Mouse (Mus musculus) CH12.LX (cell line): ENCODE measurements at regions not wholly inside any gene's neighbourhood (a gene's known extent, or its start where the extent isn't known, plus 50 kb on each side); places are given as distances from the start of the nearest gene placed in this dataset.

Experiments
- DNase-seq: peaks from one replicate; pipeline ENCODE4 v3.0.0-alpha.2; 2013; ENCODE audit errors: extremely low read depth
- H3K27ac ChIP-seq: 2 replicates; pipeline ENCODE4 v1.5.1; 2012; ENCODE audit warnings: low read depth, mild to moderate bottlenecking, control low read depth, moderate library complexity; ENCODE audit not compliant: insufficient read depth
- H3K27me3 ChIP-seq: replicated peaks from 2 replicates; pipeline ENCODE3; 2012; ENCODE audit warnings: inconsistent platforms
- H3K36me3 ChIP-seq, 2 experiments: replicated peaks in 1 of 2; 2 replicates each; pipeline versions ENCODE3 to v1.6.1; 2012; ENCODE audit warnings: inconsistent platforms in 1 of 2, low read length in 1 of 2, mild to moderate bottlenecking in 1 of 2, mixed read lengths in 1 of 2, moderate library complexity in 1 of 2; ENCODE audit not compliant: control insufficient read depth in 1 of 2, insufficient read depth in 1 of 2
- H3K4me1 ChIP-seq, 2 experiments: 2 replicates each; pipeline ENCODE4 v1.6.1; 2012; ENCODE audit warnings: inconsistent platforms in 1 of 2, moderate library complexity in 1 of 2; ENCODE audit not compliant: insufficient read depth in 2 of 2, control insufficient read depth in 1 of 2
- H3K4me2 ChIP-seq: 2 replicates; pipeline ENCODE4 v1.6.1; 2012; ENCODE audit warnings: low read depth, mild to moderate bottlenecking, control low read depth; ENCODE audit not compliant: poor library complexity, insufficient read depth, severe bottlenecking
- H3K4me3 ChIP-seq, 3 experiments: fragments of 150-350 bp in 1 of 3; sonication (generic) in 1 of 3; replicated peaks in 1 of 3; 2 replicates each; pipeline versions ENCODE3 to v1.5.1; 2011 to 2012; ENCODE audit warnings: low read depth in 2 of 3, low read length in 2 of 3, mild to moderate bottlenecking in 2 of 3, moderate library complexity in 2 of 3, control low read depth in 1 of 3, improper control_type of control experiment in 1 of 3, inconsistent platforms in 1 of 3, mixed read lengths in 1 of 3; ENCODE audit not compliant: poor library complexity in 1 of 3
- H3K79me2 ChIP-seq: replicated peaks from 2 replicates; pipeline ENCODE4 v1.6.1; 2012; ENCODE audit warnings: mild to moderate bottlenecking, moderate library complexity; ENCODE audit not compliant: control insufficient read depth, poor library complexity, insufficient read depth, severe bottlenecking; ENCODE audit errors: extremely low read depth
- H3K9ac ChIP-seq: 2 replicates; pipeline ENCODE4 v1.6.1; 2012; ENCODE audit warnings: low read depth, mild to moderate bottlenecking, control low read depth, moderate library complexity; ENCODE audit not compliant: insufficient read depth
- H3K9me3 ChIP-seq: replicated peaks from 2 replicates; pipeline ENCODE3; 2012; ENCODE audit warnings: low read length, inconsistent platforms, mixed read lengths
- E2F4 ChIP-seq: IDR thresholded peaks from 2 replicates; pipeline ENCODE4 v1.6.1; 2011; ENCODE audit warnings: low read depth, low read length, improper control_type of control experiment; ENCODE audit not compliant: insufficient replicate concordance
- EP300 ChIP-seq: IDR thresholded peaks from 2 replicates; pipeline ENCODE4 v1.6.1; 2011; ENCODE audit warnings: low read length, improper control_type of control experiment
- ETS1 ChIP-seq: conservative IDR thresholded peaks from 2 replicates; pipeline ENCODE4 v1.6.1; 2012; ENCODE audit warnings: low read depth, mild to moderate bottlenecking, inconsistent platforms, low read length, improper control_type of control experiment, moderate library complexity
- MAFK ChIP-seq: IDR thresholded peaks from 2 replicates; pipeline ENCODE4 v1.6.1; 2011; ENCODE audit warnings: low read length, improper control_type of control experiment; ENCODE audit not compliant: insufficient replicate concordance
- NELFE ChIP-seq: IDR thresholded peaks from 2 replicates; pipeline ENCODE4 v1.6.1; 2011; ENCODE audit warnings: low read depth, low read length, improper control_type of control experiment
- NRF1 ChIP-seq: IDR thresholded peaks from 2 replicates; pipeline ENCODE4 v1.6.1; 2014; ENCODE audit warnings: low read depth, mild to moderate bottlenecking, inconsistent platforms, low read length, improper control_type of control experiment, moderate library complexity
- PAX5 ChIP-seq: IDR thresholded peaks from 2 replicates; pipeline ENCODE4 v1.6.1; 2012; ENCODE audit warnings: low read length, inconsistent platforms, mixed read lengths
- POLR2A ChIP-seq: IDR thresholded peaks from 2 replicates; pipeline ENCODE4 v1.6.1; 2011; ENCODE audit warnings: low read depth, mild to moderate bottlenecking, improper control_type of control experiment, low read length
- POLR2AphosphoS2 ChIP-seq: IDR thresholded peaks from 2 replicates; pipeline ENCODE4 v1.6.1; 2011; ENCODE audit warnings: low read depth, low read length, improper control_type of control experiment
- RAD21 ChIP-seq: IDR thresholded peaks from 2 replicates; pipeline ENCODE4 v1.6.1; 2011; ENCODE audit warnings: low read depth, mild to moderate bottlenecking, low read length, improper control_type of control experiment, moderate library complexity
- TBP ChIP-seq: conservative IDR thresholded peaks from 2 replicates; pipeline ENCODE4 v1.6.1; 2011; ENCODE audit warnings: low read depth, low read length, improper control_type of control experiment
- TCF12 ChIP-seq: IDR thresholded peaks from 2 replicates; pipeline ENCODE4 v1.6.1; 2014; ENCODE audit warnings: low read depth, mild to moderate bottlenecking, inconsistent platforms, low read length, improper control_type of control experiment
- USF1 ChIP-seq: IDR thresholded peaks from 2 replicates; pipeline ENCODE4 v1.6.1; 2014; ENCODE audit warnings: low read depth, mild to moderate bottlenecking, inconsistent platforms, low read length, improper control_type of control experiment
- USF2 ChIP-seq: conservative IDR thresholded peaks from 2 replicates; pipeline ENCODE4 v1.6.1; 2011; ENCODE audit warnings: low read depth, low read length, improper control_type of control experiment
- ZC3H11A ChIP-seq: IDR thresholded peaks from 2 replicates; pipeline ENCODE4 v1.6.1; 2012; ENCODE audit warnings: low read depth, mild to moderate bottlenecking, inconsistent platforms, low read length, improper control_type of control experiment
- ZKSCAN1 ChIP-seq: IDR thresholded peaks from 2 replicates; pipeline ENCODE4 v1.6.1; 2012; ENCODE audit warnings: low read depth, inconsistent platforms, low read length, improper control_type of control experiment, borderline replicate concordance
- ZMIZ1 ChIP-seq: IDR thresholded peaks from 2 replicates; pipeline ENCODE4 v1.6.1; 2012; ENCODE audit warnings: low read depth, mild to moderate bottlenecking, inconsistent platforms, low read length, improper control_type of control experiment
- ZNF384 ChIP-seq: IDR thresholded peaks from 2 replicates; pipeline ENCODE4 v1.6.1; 2012; ENCODE audit warnings: low read depth, low read length, improper control_type of control experiment, inconsistent platforms
- dilution Hi-C: fragments of 300-500 bp; cut with MboI; formaldehyde crosslinking; loops from 2 replicates; pipeline ENCODE4 v1.14.3; 2020; ENCODE audit warnings: low sequenced_read_pairs; ENCODE audit not compliant: extremely low pct_unique_long_range_greater_than_20kb, extremely low pct_ligation_motif_present
- in situ Hi-C: fragments of 300-500 bp; cut with MboI; formaldehyde crosslinking; loops from 3 replicates; pipeline ENCODE4 v1.14.3; 2019; ENCODE audit warnings: low sequenced_read_pairs, low pct_ligation_motif_present, low pct_unique_long_range_greater_than_20kb, mixed read lengths

DNA sequence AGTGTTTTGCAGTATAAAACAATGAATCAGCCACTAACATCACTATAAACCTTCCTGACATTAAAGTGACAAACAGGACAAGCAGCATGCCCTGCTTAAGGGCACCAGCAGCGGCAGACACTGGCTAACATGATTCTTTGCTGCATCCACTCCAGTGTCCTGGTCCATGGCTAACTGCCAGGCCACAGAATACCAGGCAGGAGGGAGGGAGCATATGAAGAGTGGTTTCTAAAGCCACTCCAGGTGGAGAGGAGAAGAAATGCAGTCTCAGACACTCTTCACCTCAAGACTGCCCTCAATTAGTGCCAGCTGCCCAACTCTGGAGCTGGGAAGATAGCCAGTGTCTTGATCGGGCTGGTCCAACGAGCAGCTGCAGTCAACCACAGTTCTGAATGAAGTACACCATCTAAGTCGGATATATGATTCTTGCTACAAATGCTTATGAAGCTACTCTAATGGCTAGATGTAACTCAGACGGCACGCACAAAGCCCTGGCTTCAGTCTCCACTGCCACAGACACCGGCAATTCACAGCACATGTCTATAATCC lies 60.8 kb upstream of the Cnep1r1 start:
- no peak for DNase-seq
- no peak for TF ChIP-seq ZC3H11A
- TF ChIP-seq E2F4: no peak
- TF ChIP-seq USF1: no peak
- no peak for TF ChIP-seq POLR2A
- no peak for TF ChIP-seq TBP
- no peak for TF ChIP-seq PAX5
- TF ChIP-seq RAD21: no peak
- no peak for TF ChIP-seq NELFE
- no peak for TF ChIP-seq POLR2AphosphoS2
- dilution Hi-C loops (no loop called here), in situ Hi-C loops (no loop called here)
- Histone ChIP-seq H3K9me3 (no peaks in the 10 kb centered on the region), H3K27me3 (no peaks in the 10 kb centered on the region), H3K4me2 (no peak overlapping the region), H3K4me1 (peaks cover 0 to 10% of the 10 kb centered on the region in 2 experiments; a peak in 3 of 4 replicates), H3K9ac (no peak overlapping the region), H3K27ac (no peak overlapping the region), H3K4me3 (no peak overlapping the region), H3K79me2 (no peaks in the 10 kb centered on the region), H3K36me3 (no peaks in the 10 kb centered on the region)

GRCm38 (mm10) chr8:88050651-88051050 lies 67.9 kb upstream of the Cnep1r1 start:
- Histone ChIP-seq H3K79me2 (no peaks in the 10 kb centered on the region), H3K36me3 (no peaks in the 10 kb centered on the region), H3K9ac (no peak overlapping the region), H3K27ac (no peak overlapping the region), H3K4me2 (no peak overlapping the region), H3K9me3 (no peaks in the 10 kb centered on the region), H3K4me3 (no peak overlapping the region), H3K27me3 (no peaks in the 10 kb centered on the region), H3K4me1 (peaks cover 0 to 6% of the 10 kb centered on the region in 2 experiments; a peak in 1 of 4 replicates)
- TF ChIP-seq EP300 (no peak), NRF1 (no peak), ZKSCAN1 (no peak), ZMIZ1 (no peak), USF1 (no peak), ZC3H11A (no peak), MAFK (no peak), ZNF384 (no peak), ETS1 (no peak), PAX5 (no peak), USF2 (no peak), TCF12 (no peak)
- in situ Hi-C loops (no loop called here), dilution Hi-C loops (no loop called here)
- no peak for DNase-seq
